Mouse (Mus musculus): ENCODE measurements around the gene Zbtb4. TPM values are rescaled to one million over a fixed set of nuclear protein-coding genes. Genes with fewer than 3 reads are reported as not detected.

The Zbtb4 gene
- polyA plus RNA-seq, 1 experiment: 3.0 TPM

DNA sequence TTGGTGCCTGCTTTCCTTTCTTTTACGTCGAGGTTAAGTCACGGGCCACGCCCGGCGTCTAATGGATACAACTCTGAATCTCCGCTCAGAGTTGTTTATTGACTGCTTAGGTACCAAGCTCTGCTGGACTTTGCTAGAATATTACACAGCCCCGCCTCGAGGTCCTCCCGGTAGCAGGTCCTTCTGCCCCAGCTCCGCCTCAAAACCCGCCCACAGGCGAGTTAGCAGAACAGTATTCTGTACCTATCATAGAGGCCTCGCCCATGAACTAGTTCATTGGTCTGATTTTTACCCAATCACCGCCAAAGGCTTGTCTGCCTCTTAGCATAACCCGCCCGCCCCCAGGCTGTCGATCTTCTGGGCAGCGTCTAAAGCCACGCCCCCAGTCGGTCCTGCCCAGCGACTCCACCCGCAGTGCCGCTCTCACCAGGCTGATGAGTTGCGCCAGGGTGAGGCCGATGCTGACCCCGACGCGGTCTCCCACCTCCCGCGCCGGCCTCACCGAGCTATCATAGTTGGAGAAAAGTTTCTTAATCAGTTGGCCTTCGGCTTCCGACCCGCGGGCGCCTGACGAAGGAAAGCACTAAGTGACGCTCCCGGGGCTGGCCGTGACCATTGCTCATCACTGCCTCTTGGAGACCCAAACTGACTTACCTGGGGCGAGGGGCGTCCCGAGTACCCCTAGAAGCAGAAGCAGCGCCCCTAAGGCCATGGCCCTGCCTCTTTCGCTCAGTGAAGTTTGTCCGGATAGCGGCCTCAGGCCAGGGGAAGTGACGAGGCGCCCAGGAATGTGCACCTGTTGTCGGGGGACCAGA is 29.7 kb downstream of the Zbtb4 start, which contains the start of gene Chrnb1:
Gene Chrnb1 (minus strand): TSS at position 776 of the 815 bp plus-strand sequence.
- peak within 1 kb of the TSS; percentile 35 for H3K4me3 ChIP-seq (ENCODE audit: insufficient read depth, poor library complexity, severe bottlenecking)
- H3K27me3 ChIP-seq (ENCODE audit: control insufficient read depth, insufficient read depth, insufficient read length): no peaks in the 10 kb centered on the region
- no peaks in the 10 kb centered on the region for H3K79me2 ChIP-seq (ENCODE audit: control insufficient read depth, insufficient read depth)
- no peak for TF ChIP-seq USF1 (IDR thresholded peaks at IDR 0.05; ENCODE audit: low read depth)
- no peak for TF ChIP-seq CTCF (IDR thresholded peaks at IDR 0.05; ENCODE audit: control insufficient read depth, insufficient read depth, insufficient read length)
- TF ChIP-seq FOSL1 (IDR thresholded peaks at IDR 0.05; ENCODE audit: insufficient read depth, low read length, poor library complexity, severe bottlenecking): no peak
- peak; percentile 46 for TF ChIP-seq MAX (IDR thresholded peaks at IDR 0.05)
- TF ChIP-seq MYOD1 (IDR thresholded peaks at IDR 0.05; ENCODE audit: control insufficient read depth, insufficient read length, low read depth): peak; percentile 92
- TF ChIP-seq CEBPB (IDR thresholded peaks at IDR 0.05; ENCODE audit: low read depth): no peak
- no peak for TF ChIP-seq MYOG (IDR thresholded peaks at IDR 0.05; ENCODE audit: control insufficient read depth, extremely low read depth, insufficient read length)
- H3K79me3 ChIP-seq (ENCODE audit: low read depth): no peaks in the 10 kb centered on the region
- peak within 1 kb of the TSS; percentile 72 for H3ac ChIP-seq (ENCODE audit: control insufficient read depth, insufficient read length, low read depth)
- peaks cover 20% of the 10 kb centered on the region for H3K36me3 ChIP-seq (ENCODE audit: control insufficient read depth, insufficient read depth)

DNA sequence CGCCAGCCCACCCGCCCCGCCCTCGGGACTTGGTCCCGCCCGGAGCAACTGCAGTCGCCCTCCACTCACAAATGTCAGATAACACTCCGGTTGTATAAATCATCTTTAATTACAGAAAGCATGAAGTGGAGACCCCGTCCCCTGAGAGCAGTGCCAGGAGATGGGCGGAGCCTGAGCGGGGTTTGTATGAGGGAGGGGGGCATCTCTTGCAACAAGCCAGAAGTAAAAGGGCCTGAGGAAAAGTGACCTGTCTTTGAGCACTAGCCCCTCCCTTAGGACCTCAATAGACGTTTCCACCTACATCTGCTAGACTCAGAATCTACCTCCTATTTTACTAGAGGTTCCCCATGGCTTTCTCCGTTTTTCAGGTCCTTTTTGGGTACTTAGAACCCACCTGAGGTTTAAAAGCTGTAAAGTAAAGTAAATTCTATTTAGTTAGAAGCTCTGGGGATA is 30.3 kb downstream of the Zbtb4 start:
- H3K79me2 ChIP-seq (ENCODE audit: control insufficient read depth, insufficient read depth): no peaks in the 10 kb centered on the region
- no peak for TF ChIP-seq MYOD1 (IDR thresholded peaks at IDR 0.05; ENCODE audit: control insufficient read depth, insufficient read length, low read depth)
- no peak for TF ChIP-seq USF1 (IDR thresholded peaks at IDR 0.05; ENCODE audit: low read depth)
- H3ac ChIP-seq (ENCODE audit: control insufficient read depth, insufficient read length, low read depth): peak overlapping the region; percentile 27
- H3K79me3 ChIP-seq (ENCODE audit: low read depth): no peaks in the 10 kb centered on the region
- peaks cover 20% of the 10 kb centered on the region for H3K36me3 ChIP-seq (ENCODE audit: control insufficient read depth, insufficient read depth)
- H3K27me3 ChIP-seq (ENCODE audit: control insufficient read depth, insufficient read depth, insufficient read length): no peaks in the 10 kb centered on the region
- H3K4me3 ChIP-seq (ENCODE audit: insufficient read depth, poor library complexity, severe bottlenecking): peak overlapping the region; percentile 35

DNA sequence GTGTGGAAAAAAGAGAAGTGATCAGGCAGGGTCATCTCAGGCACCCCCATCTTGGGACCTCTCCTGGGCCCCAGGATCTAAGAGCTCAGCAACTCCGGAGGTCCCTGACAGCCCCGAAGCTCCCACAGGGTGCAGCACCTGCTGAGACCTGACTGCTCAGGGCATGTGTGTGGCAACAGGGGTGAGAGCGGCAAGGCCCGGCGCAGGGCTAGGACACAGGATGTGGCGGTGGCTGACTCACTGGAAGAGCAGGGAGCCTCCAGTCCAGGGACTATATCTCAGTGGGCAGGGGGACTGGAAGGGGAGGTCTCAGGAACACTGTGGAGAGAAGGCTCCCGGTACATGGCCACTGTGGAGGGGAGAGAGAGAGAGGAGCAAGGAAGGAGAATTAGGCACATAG is 32.2 kb downstream of the Zbtb4 start:
- H3K79me3 ChIP-seq (ENCODE audit: low read depth): no peaks in the 10 kb centered on the region
- H3K27me3 ChIP-seq (ENCODE audit: control insufficient read depth, insufficient read depth, insufficient read length): no peaks in the 10 kb centered on the region
- no peak for TF ChIP-seq USF1 (IDR thresholded peaks at IDR 0.05; ENCODE audit: low read depth)
- peak; percentile 68 for TF ChIP-seq CEBPB (IDR thresholded peaks at IDR 0.05; ENCODE audit: low read depth)
- TF ChIP-seq MYOD1 (IDR thresholded peaks at IDR 0.05; ENCODE audit: control insufficient read depth, insufficient read length, low read depth): peak; percentile 61
- TF ChIP-seq FOSL1 (IDR thresholded peaks at IDR 0.05; ENCODE audit: insufficient read depth, low read length, poor library complexity, severe bottlenecking): peak; percentile 27
- TF ChIP-seq MAX (IDR thresholded peaks at IDR 0.05): no peak
- TF ChIP-seq CTCF (IDR thresholded peaks at IDR 0.05; ENCODE audit: control insufficient read depth, insufficient read depth, insufficient read length): no peak
- no peak for TF ChIP-seq MYOG (IDR thresholded peaks at IDR 0.05; ENCODE audit: control insufficient read depth, extremely low read depth, insufficient read length)

DNA sequence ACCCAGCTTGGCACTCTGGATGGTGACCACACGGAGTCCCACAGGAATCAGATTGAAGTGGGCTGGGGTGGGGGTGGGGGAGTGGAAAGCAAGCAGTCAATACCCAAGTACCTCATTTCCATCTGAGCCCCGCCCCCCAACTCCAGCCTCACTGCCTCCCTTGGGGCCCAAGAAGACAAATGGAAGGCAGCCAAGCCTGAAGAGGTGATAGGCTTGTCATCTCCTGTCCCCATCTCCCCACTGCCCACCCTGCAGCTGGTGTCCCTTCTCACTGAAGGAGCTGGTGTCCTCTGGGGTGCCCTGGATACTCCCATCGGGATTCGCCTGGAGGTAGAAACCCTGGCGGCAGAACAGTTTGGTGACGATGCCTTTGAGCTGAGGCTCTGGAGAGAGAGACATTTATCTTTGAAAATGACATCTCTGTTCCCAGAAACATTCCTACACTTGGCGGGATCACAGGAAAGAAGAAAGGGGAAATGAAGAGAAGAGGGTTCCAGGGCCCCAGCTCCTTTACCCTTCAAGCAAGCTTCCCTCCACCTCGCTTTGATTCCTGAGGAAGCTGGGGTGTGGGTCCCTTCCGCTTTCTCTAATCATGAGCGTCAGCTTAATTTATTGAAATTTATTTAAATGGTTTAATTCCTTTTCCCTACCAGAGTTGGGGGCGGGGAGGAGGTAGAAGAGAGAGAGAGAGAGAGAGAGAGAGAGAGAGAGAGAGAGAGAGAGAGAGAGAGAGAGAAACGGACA is 33.9 kb downstream of the Zbtb4 start:
- Histone ChIP-seq H3ac (ENCODE audit: control insufficient read depth, insufficient read length, low read depth) (no peak overlapping the region), H3K4me3 (ENCODE audit: insufficient read depth, poor library complexity, severe bottlenecking) (peak overlapping the region; percentile 2), H3K79me3 (ENCODE audit: low read depth) (no peaks in the 10 kb centered on the region), H3K27me3 (ENCODE audit: control insufficient read depth, insufficient read depth, insufficient read length) (no peaks in the 10 kb centered on the region), H3K79me2 (ENCODE audit: control insufficient read depth, insufficient read depth) (no peaks in the 10 kb centered on the region), H3K36me3 (ENCODE audit: control insufficient read depth, insufficient read depth) (no peaks in the 10 kb centered on the region)
- no peak for TF ChIP-seq MYOD1 (IDR thresholded peaks at IDR 0.05; ENCODE audit: control insufficient read depth, insufficient read length, low read depth)
- no peak for TF ChIP-seq USF1 (IDR thresholded peaks at IDR 0.05; ENCODE audit: low read depth)
- TF ChIP-seq FOSL1 (IDR thresholded peaks at IDR 0.05; ENCODE audit: insufficient read depth, low read length, poor library complexity, severe bottlenecking): no peak
- TF ChIP-seq MAX (IDR thresholded peaks at IDR 0.05): no peak
- TF ChIP-seq CTCF (IDR thresholded peaks at IDR 0.05; ENCODE audit: control insufficient read depth, insufficient read depth, insufficient read length): no peak
- no peak for TF ChIP-seq CEBPB (IDR thresholded peaks at IDR 0.05; ENCODE audit: low read depth)
- no peak for TF ChIP-seq MYOG (IDR thresholded peaks at IDR 0.05; ENCODE audit: control insufficient read depth, extremely low read depth, insufficient read length)

More for the DNA sequence above, 32.2 kb downstream of the Zbtb4 start:
- no peak overlapping the region for H3ac ChIP-seq (ENCODE audit: control insufficient read depth, insufficient read length, low read depth)
- no peaks in the 10 kb centered on the region for H3K79me2 ChIP-seq (ENCODE audit: control insufficient read depth, insufficient read depth)
- H3K4me3 ChIP-seq (ENCODE audit: insufficient read depth, poor library complexity, severe bottlenecking): no peak overlapping the region
- peaks cover 6% of the 10 kb centered on the region for H3K36me3 ChIP-seq (ENCODE audit: control insufficient read depth, insufficient read depth)

GRCm38 (mm10) chr11:69800138-69800391 is 34.4 kb downstream of the Zbtb4 start:
- Histone ChIP-seq H3K79me2 (ENCODE audit: control insufficient read depth, insufficient read depth) (no peaks in the 10 kb centered on the region), H3ac (ENCODE audit: control insufficient read depth, insufficient read length, low read depth) (no peak overlapping the region), H3K36me3 (ENCODE audit: control insufficient read depth, insufficient read depth) (no peaks in the 10 kb centered on the region), H3K4me3 (ENCODE audit: insufficient read depth, poor library complexity, severe bottlenecking) (peak overlapping the region; percentile 2), H3K79me3 (ENCODE audit: low read depth) (no peaks in the 10 kb centered on the region), H3K27me3 (ENCODE audit: control insufficient read depth, insufficient read depth, insufficient read length) (no peaks in the 10 kb centered on the region)
- TF ChIP-seq MAX (IDR thresholded peaks at IDR 0.05) (no peak), MYOG (IDR thresholded peaks at IDR 0.05; ENCODE audit: control insufficient read depth, extremely low read depth, insufficient read length) (no peak), MYOD1 (IDR thresholded peaks at IDR 0.05; ENCODE audit: control insufficient read depth, insufficient read length, low read depth) (peak; percentile 83), CTCF (IDR thresholded peaks at IDR 0.05; ENCODE audit: control insufficient read depth, insufficient read depth, insufficient read length) (no peak), FOSL1 (IDR thresholded peaks at IDR 0.05; ENCODE audit: insufficient read depth, low read length, poor library complexity, severe bottlenecking) (no peak), USF1 (IDR thresholded peaks at IDR 0.05; ENCODE audit: low read depth) (no peak), CEBPB (IDR thresholded peaks at IDR 0.05; ENCODE audit: low read depth) (no peak)
